Mouse (Mus musculus) gastrocnemius, adult 2 months (tissue): ENCODE data around the gene Eipr1. TPM values are rescaled to one million over a fixed set of nuclear protein-coding genes. Genes with fewer than 3 reads are reported as not detected.
"Not testable (repeated sequence)": the region's sequence is repeated elsewhere in the genome, so short reads cannot be mapped to it uniquely, and the experiment has no call there.

ENCODE experiments used
- DNase-seq: peaks from one replicate; pipeline ENCODE4 v3.0.0; 2022
- H3K27ac ChIP-seq: fragments of 200-600 bp; 2 replicates; pipeline ENCODE4 v1.8.1; 2022; ENCODE audit warnings: mild to moderate bottlenecking
- H3K4me3 ChIP-seq: fragments of 200-600 bp; 2 replicates; pipeline ENCODE4 v1.8.1; 2022; ENCODE audit warnings: mild to moderate bottlenecking, moderate library complexity
- CTCF ChIP-seq: fragments of 200-600 bp; IDR thresholded peaks from 2 replicates; pipeline ENCODE4 v1.8.1; 2022; ENCODE audit warnings: antibody characterized with exemption, mild to moderate bottlenecking, moderate library complexity
- intact Hi-C: fragments of 180-260 bp; cut with DNase I; formaldehyde crosslinking; loops from one replicate; pipeline ENCODE4 v1.15.1; 2025
- total RNA-seq, 2 experiments: library from RNA; stranded (reverse); gene quantifications; 2 replicates each; pipeline ENCODE4 v1.2.3; 2021

Gene Eipr1
- total RNA-seq, 2 experiments from 2014 or later: 6.5 to 7.2 TPM

DNA sequence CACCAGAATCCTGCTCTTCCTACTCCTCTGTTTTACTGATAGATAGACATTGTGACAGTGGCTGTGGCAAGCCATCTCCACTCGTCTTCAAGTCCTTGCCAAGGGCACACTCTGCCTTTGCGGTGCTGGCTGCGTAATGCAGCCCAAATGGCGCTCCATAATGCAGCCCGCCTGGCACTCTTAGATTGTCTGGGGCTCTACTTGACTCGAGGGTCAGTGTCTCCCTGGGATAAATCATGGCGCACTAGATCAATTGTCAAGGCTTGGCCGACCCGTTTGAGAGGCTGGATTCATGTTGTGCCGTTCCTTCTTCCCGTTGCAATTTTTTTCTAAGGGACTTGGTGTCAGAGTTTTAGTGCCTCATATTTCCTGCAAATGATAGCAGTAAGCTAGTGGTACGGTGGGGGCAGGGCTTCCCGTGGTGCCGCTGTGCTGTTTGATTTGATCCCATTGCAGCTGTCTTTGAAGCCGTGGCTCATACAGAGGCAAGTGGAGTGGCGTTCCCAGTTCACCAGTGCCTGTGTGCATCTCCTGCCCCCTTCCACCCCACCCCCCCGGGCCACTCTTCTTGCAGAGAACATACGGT, 160.8 kb downstream of the Eipr1 start:
- DNase-seq: no peak
- Histone ChIP-seq H3K4me3 (no peak overlapping the region), H3K27ac (no peak overlapping the region)
- TF ChIP-seq CTCF: no peak
- intact Hi-C loops: no loop called here

DNA sequence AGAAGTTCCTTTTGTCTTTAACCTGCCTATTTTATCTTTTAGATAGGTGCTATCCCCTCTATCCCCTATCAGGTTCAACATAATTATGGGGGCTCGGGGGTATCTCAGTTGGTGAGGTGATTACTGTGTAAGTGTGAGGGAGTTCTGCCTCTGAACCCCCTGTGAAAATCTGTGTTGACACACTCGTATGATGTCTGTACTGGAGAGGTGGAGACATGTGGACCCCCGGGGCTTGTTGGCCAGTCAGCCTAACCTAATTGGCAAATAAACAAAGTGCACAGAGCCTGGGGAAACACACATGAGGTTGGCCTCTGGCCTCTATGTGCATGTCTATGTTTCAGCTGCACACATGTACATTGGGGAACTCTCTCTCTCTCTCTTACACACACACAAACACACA, 161.5 kb downstream of the Eipr1 start:
- intact Hi-C loops: no loop called here
- DNase-seq: no peak
- Histone ChIP-seq H3K27ac (no peak overlapping the region), H3K4me3 (no peak overlapping the region)
- TF ChIP-seq CTCF: no peak

DNA sequence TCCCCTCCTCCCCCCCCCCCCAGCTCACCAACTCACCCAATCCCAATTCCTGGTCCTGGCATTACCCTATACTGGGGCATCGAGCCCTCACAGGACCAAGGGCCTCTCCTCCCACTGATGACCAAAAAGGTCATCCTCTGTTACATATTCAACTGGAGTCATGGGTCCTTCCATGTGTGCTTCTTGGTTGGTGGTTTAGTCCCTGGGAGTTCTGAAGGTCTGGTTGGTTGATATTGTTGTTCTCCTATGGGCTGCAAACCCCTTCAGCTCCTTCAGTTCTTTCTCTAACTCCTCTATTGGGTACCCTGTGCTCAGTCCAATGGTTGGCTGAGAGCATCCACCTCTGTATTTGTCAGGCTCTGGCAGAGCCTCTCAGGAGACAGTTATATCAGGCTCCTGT, 162.5 kb downstream of the Eipr1 start:
- intact Hi-C loops, H3K4me3 ChIP-seq, DNase-seq, H3K27ac ChIP-seq: not testable (repeated sequence)

Other genes starting within 250 kb of the Eipr1 start
- gene Dcdc2c, start 199.4 kb upstream of the Eipr1 start, total RNA-seq: not detected
- not detected for gene Allc, start 169.3 kb upstream of the Eipr1 start, total RNA-seq
- gene Colec11, start 128.4 kb upstream of the Eipr1 start, total RNA-seq: under 1 TPM; 0.28 to 0.56 TPM
- gene Rps7, start 115.8 kb upstream of the Eipr1 start, total RNA-seq: 100 to 1,000 TPM; 152 to 244 TPM
- gene Rnaseh1, start 102.2 kb upstream of the Eipr1 start, total RNA-seq: 1 to 10 TPM; 6.2 to 7.7 TPM
- 10 to 100 TPM; 59.4 to 84.7 TPM for gene Adi1, start 76.6 kb upstream of the Eipr1 start, total RNA-seq
- 10 to 100 TPM; 18.2 to 22.5 TPM for gene Trappc12, start 1.3 kb upstream of the Eipr1 start, total RNA-seq